Mouse (Mus musculus) stomach, embryonic 16.5 days (tissue): ENCODE results near the gene Pdp2. TPM values are rescaled to one million over a fixed set of nuclear protein-coding genes. Genes with fewer than 3 reads are reported as not detected.

ENCODE experiments used
- ATAC-seq: fragments of 200-750 bp; cut with Nextera tagmentation; 2 replicates; pipeline ENCODE4 v1.8.0; 2017; ENCODE audit warnings: moderate number of reproducible peaks, moderate TSS enrichment; ENCODE audit not compliant: insufficient read depth, low FRiP score
- H3K27ac ChIP-seq: fragments of 300-500 bp; sonication (generic); 2 replicates; pipeline ENCODE4 v1.5.1; 2014; ENCODE audit warnings: low read length
- H3K27me3 ChIP-seq: fragments of 300-500 bp; sonication (generic); 2 replicates; pipeline ENCODE4 v1.6.1; 2014; ENCODE audit warnings: low read length, control low read depth, mixed read lengths; ENCODE audit not compliant: control insufficient read depth, insufficient read depth
- H3K36me3 ChIP-seq: fragments of 300-500 bp; sonication (generic); 2 replicates; pipeline ENCODE4 v1.6.1; 2014; ENCODE audit warnings: low read length; ENCODE audit not compliant: control insufficient read depth, insufficient read depth
- H3K4me1 ChIP-seq: fragments of 300-500 bp; sonication (generic); 2 replicates; pipeline ENCODE4 v1.6.1; 2014; ENCODE audit warnings: low read length, control low read depth, mixed read lengths; ENCODE audit not compliant: control insufficient read depth, insufficient read depth
- H3K4me2 ChIP-seq: fragments of 300-500 bp; sonication (generic); 2 replicates; pipeline ENCODE4 v1.6.1; 2014; ENCODE audit warnings: low read depth, low read length, mixed read lengths
- H3K4me3 ChIP-seq: fragments of 300-500 bp; sonication (generic); replicated peaks from 2 replicates; pipeline ENCODE4 v1.5.1; 2014; ENCODE audit warnings: mild to moderate bottlenecking, low read length
- H3K9ac ChIP-seq: fragments of 300-500 bp; sonication (generic); 2 replicates; pipeline ENCODE4 v1.6.1; 2014; ENCODE audit warnings: low read length
- H3K9me3 ChIP-seq: fragments of 300-500 bp; sonication (generic); replicated peaks from 2 replicates; pipeline ENCODE4 v1.6.1; 2016; ENCODE audit warnings: low read length, control low read depth; ENCODE audit not compliant: control insufficient read depth
- WGBS: fragments of 180-500 bp; shearing (Covaris S2); extraction: QIAGEN DNeasy Blood & Tissue Kit; methylation state at CpG from one replicate; pipeline ENCODE4 v1.1.7; 2014; 5-methylcytosine and 5-hydroxymethylcytosine counted together
- polyA plus RNA-seq: library from polyadenylated mRNA; unstranded; fragments of >200 nt; fragmentation: Nextera tagmentation; extraction: Ambion mirVana; gene quantifications from 2 replicates; pipeline ENCODE4 v1.2.1, GENCODE M21; 2015

Pdp2 gene
- polyA plus RNA-seq, 1 experiment from 2014 or later: 13.3 TPM

- Histone ChIP-seq H3K36me3 (no peaks in the 10 kb centered on the region), H3K27me3 (peaks cover 8% of the 10 kb centered on the region; the same call in 1 of the 2 replicates), H3K4me1 (peaks cover 13% of the 10 kb centered on the region; the same call in 1 of the 2 replicates), H3K9ac (no peak overlapping the region), H3K9me3 (no peaks in the 10 kb centered on the region), H3K27ac (no peak overlapping the region), H3K4me3 (no peak overlapping the region), H3K4me2 (no peak overlapping the region)
- 94% methylated on average over 21 of the region's 21 CpGs for WGBS
- ATAC-seq: no peak
These were observed 37.2 kb downstream of the Pdp2 start for GRCm38 (mm10) chr8:104628402-104628801.

- no peak overlapping the region for H3K27ac ChIP-seq
- 73% methylated on average over 22 of the region's 22 CpGs for WGBS
- H3K36me3 ChIP-seq: no peaks in the 10 kb centered on the region
- H3K9me3 ChIP-seq: no peaks in the 10 kb centered on the region
- H3K4me1 ChIP-seq: peaks cover 14% of the 10 kb centered on the region; the same call in 1 of the 2 replicates
- 0 out of 2 replicates have a peak overlapping the region, but pooled peaks have one; percentile 62 for H3K4me2 ChIP-seq
- no peak for ATAC-seq
- H3K27me3 ChIP-seq: peaks cover 8% of the 10 kb centered on the region; the same call in 1 of the 2 replicates
- H3K4me3 ChIP-seq: 0 out of 2 replicates have a peak overlapping the region, but pooled peaks have one; percentile 47
- no peak overlapping the region for H3K9ac ChIP-seq
These were observed 38.3 kb downstream of the Pdp2 start for GRCm38 (mm10) chr8:104629306-104630110.

GRCm38 (mm10) chr8:104630111-104630479 is 38.8 kb downstream of the Pdp2 start:
- H3K9ac ChIP-seq: no peak overlapping the region
- peaks cover 8% of the 10 kb centered on the region; the same call in 1 of the 2 replicates for H3K27me3 ChIP-seq
- 40% methylated on average over 8 of the region's 8 CpGs for WGBS
- no peak for ATAC-seq
- H3K9me3 ChIP-seq: no peaks in the 10 kb centered on the region
- peaks cover 14% of the 10 kb centered on the region; the same call in 1 of the 2 replicates for H3K4me1 ChIP-seq
- peak overlapping the region; percentile 62; the same call in 1 of the 2 replicates for H3K4me2 ChIP-seq
- H3K36me3 ChIP-seq: no peaks in the 10 kb centered on the region
- H3K4me3 ChIP-seq: peak overlapping the region; percentile 47
- no peak overlapping the region for H3K27ac ChIP-seq

GRCm38 (mm10) chr8:104630574-104630973 is 39.3 kb downstream of the Pdp2 start:
- Histone ChIP-seq H3K27me3 (peaks cover 8% of the 10 kb centered on the region; the same call in 1 of the 2 replicates), H3K36me3 (0 out of 2 replicates have a peak, but pooled peaks cover 2% of the 10 kb centered on the region), H3K4me2 (peak overlapping the region; percentile 62), H3K9me3 (no peaks in the 10 kb centered on the region), H3K27ac (no peak overlapping the region), H3K4me3 (peak overlapping the region; percentile 47), H3K9ac (peak overlapping the region; percentile 61), H3K4me1 (peaks cover 14% of the 10 kb centered on the region; the same call in 1 of the 2 replicates)
- peak; percentile 22; the same call in 1 of the 2 replicates for ATAC-seq
- 2% methylated on average over 36 of the region's 36 CpGs for WGBS

- peak within 1 kb of the TSS; percentile 26 for H3K27ac ChIP-seq
- no peaks in the 10 kb centered on the region for H3K9me3 ChIP-seq
- WGBS: under 1% methylated on average over 22 of the region's 28 CpGs
- H3K36me3 ChIP-seq: 0 out of 2 replicates have a peak, but pooled peaks cover 5% of the 10 kb centered on the region
- H3K4me3 ChIP-seq: peak within 1 kb of the TSS; percentile 47
- peak; percentile 77 for ATAC-seq
- H3K4me2 ChIP-seq: peak within 1 kb of the TSS; percentile 62
- peaks cover 14% of the 10 kb centered on the region; the same call in 1 of the 2 replicates for H3K4me1 ChIP-seq
- H3K27me3 ChIP-seq: peaks cover 8% of the 10 kb centered on the region; the same call in 1 of the 2 replicates
- peak within 1 kb of the TSS; percentile 61 for H3K9ac ChIP-seq
These were observed 39.9 kb downstream of the Pdp2 start, which contains the start of gene Rrad for GRCm38 (mm10) chr8:104630981-104631663. Rrad (minus strand) TSS chr8:104631327.

GRCm38 (mm10) chr8:104631975-104632374 is 40.7 kb downstream of the Pdp2 start:
- ATAC-seq: no peak
- WGBS: 35% methylated on average over 5 of the region's 5 CpGs
- H3K4me3 ChIP-seq: 0 out of 2 replicates have a peak overlapping the region, but pooled peaks have one; percentile 47

GRCm38 (mm10) chr8:104632486-104632885 is 41.2 kb downstream of the Pdp2 start:
- Histone ChIP-seq H3K4me3 (no peak overlapping the region), H3K27ac (no peak overlapping the region), H3K9ac (no peak overlapping the region), H3K27me3 (peaks cover 8% of the 10 kb centered on the region; the same call in 1 of the 2 replicates), H3K4me1 (peaks cover 14% of the 10 kb centered on the region; the same call in 1 of the 2 replicates), H3K4me2 (no peak overlapping the region), H3K9me3 (no peaks in the 10 kb centered on the region), H3K36me3 (0 out of 2 replicates have a peak, but pooled peaks cover 5% of the 10 kb centered on the region)
- no peak for ATAC-seq
- WGBS: 66% methylated on average over 6 of the region's 6 CpGs

More at GRCm38 (mm10) chr8:104631975-104632374, 40.7 kb downstream of the Pdp2 start:
- H3K36me3 ChIP-seq: 0 out of 2 replicates have a peak, but pooled peaks cover 5% of the 10 kb centered on the region
- H3K4me2 ChIP-seq: peak overlapping the region; percentile 62
- peak overlapping the region; percentile 26; the same call in 1 of the 2 replicates for H3K27ac ChIP-seq
- H3K9ac ChIP-seq: peak overlapping the region; percentile 61; the same call in 1 of the 2 replicates
- no peaks in the 10 kb centered on the region for H3K9me3 ChIP-seq
- H3K4me1 ChIP-seq: peaks cover 14% of the 10 kb centered on the region; the same call in 1 of the 2 replicates
- peaks cover 8% of the 10 kb centered on the region; the same call in 1 of the 2 replicates for H3K27me3 ChIP-seq

- 57% methylated on average over 9 of the region's 9 CpGs for WGBS
- peaks cover 14% of the 10 kb centered on the region; the same call in 1 of the 2 replicates for H3K4me1 ChIP-seq
- H3K9me3 ChIP-seq: no peaks in the 10 kb centered on the region
- H3K36me3 ChIP-seq: 0 out of 2 replicates have a peak, but pooled peaks cover 5% of the 10 kb centered on the region
- H3K27me3 ChIP-seq: peaks cover 8% of the 10 kb centered on the region; the same call in 1 of the 2 replicates
- no peak overlapping the region for H3K4me3 ChIP-seq
- no peak overlapping the region for H3K4me2 ChIP-seq
- no peak overlapping the region for H3K9ac ChIP-seq
- no peak for ATAC-seq
- H3K27ac ChIP-seq: no peak overlapping the region
These were observed 42.0 kb downstream of the Pdp2 start for GRCm38 (mm10) chr8:104633156-104633744.
